Mouse (Mus musculus): ENCODE data around the gene Fzd4. TPM values are rescaled to one million over a fixed set of nuclear protein-coding genes. Genes with fewer than 3 reads are reported as not detected.

The Fzd4 gene
- polyA plus RNA-seq, 1 experiment from 2014 or later = 1.7 TPM

- no peaks in the 10 kb centered on the region for H3K9me3 ChIP-seq (replicated peaks; ENCODE audit: control insufficient read depth, low read length, poor library complexity, severe bottlenecking)
- no peak overlapping the region for H3K9ac ChIP-seq (ENCODE audit: low read depth, low read length)
- H3K36me3 ChIP-seq (ENCODE audit: control insufficient read depth, insufficient read depth, low read length) = no peaks in the 10 kb centered on the region
- H3K27me3 ChIP-seq (ENCODE audit: control insufficient read depth, insufficient read depth, low read depth, low read length) = no peaks in the 10 kb centered on the region
- no peak overlapping the region for H3K4me3 ChIP-seq (ENCODE audit: low read depth, low read length)
- H3K27ac ChIP-seq (ENCODE audit: low read length) = no peak overlapping the region
- ATAC-seq = no peak
- 55% methylated on average over 3 of the region's 3 CpGs for WGBS
- no peak overlapping the region for H3K4me2 ChIP-seq (ENCODE audit: low read length)
- no peaks in the 10 kb centered on the region for H3K4me1 ChIP-seq (ENCODE audit: control insufficient read depth, insufficient read depth, low read length)
Observed at GRCm38 (mm10) chr7:89418917-89419679, 14.9 kb downstream of the Fzd4 start.

DNA sequence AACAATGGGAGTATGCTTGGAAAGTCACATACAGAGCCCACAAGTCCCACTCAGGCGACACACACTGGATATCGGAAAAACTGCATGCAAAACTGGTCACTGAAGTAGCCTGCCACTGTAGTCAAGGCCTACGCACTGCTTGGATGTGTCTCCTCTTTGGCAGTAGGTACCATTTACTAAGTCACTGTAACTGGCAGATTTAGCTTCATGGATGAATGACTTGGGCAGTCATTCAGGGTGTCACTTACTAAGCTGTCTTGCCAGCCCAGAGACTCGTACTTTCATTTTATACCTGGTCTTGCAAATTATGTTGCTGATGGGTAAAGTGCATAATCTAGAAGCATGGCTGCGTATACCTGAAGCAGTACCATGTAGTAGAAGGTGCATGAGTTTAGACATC lies 17.1 kb downstream of the Fzd4 start:
- Histone ChIP-seq H3K27me3 (ENCODE audit: control insufficient read depth, insufficient read depth, low read depth, low read length) (no peaks in the 10 kb centered on the region; the same call in 1 of the 2 replicates), H3K9ac (ENCODE audit: low read depth, low read length) (no peak overlapping the region), H3K27ac (ENCODE audit: low read length) (no peak overlapping the region), H3K4me1 (ENCODE audit: control insufficient read depth, insufficient read depth, low read length) (no peaks in the 10 kb centered on the region), H3K4me3 (ENCODE audit: low read depth, low read length) (no peak overlapping the region), H3K4me2 (ENCODE audit: low read length) (no peak overlapping the region), H3K9me3 (replicated peaks; ENCODE audit: control insufficient read depth, low read length, poor library complexity, severe bottlenecking) (no peaks in the 10 kb centered on the region), H3K36me3 (ENCODE audit: control insufficient read depth, insufficient read depth, low read length) (no peaks in the 10 kb centered on the region)
- WGBS = 93% methylated on average over 5 of the region's 5 CpGs
- ATAC-seq = no peak

GRCm38 (mm10) chr7:89422650-89423049 lies 18.5 kb downstream of the Fzd4 start:
- 53% methylated on average over 8 of the region's 8 CpGs for WGBS
- Histone ChIP-seq H3K27me3 (ENCODE audit: control insufficient read depth, insufficient read depth, low read depth, low read length) (no peaks in the 10 kb centered on the region; the same call in 1 of the 2 replicates), H3K36me3 (ENCODE audit: control insufficient read depth, insufficient read depth, low read length) (no peaks in the 10 kb centered on the region), H3K4me3 (ENCODE audit: low read depth, low read length) (no peak overlapping the region), H3K9me3 (replicated peaks; ENCODE audit: control insufficient read depth, low read length, poor library complexity, severe bottlenecking) (no peaks in the 10 kb centered on the region), H3K4me2 (ENCODE audit: low read length) (no peak overlapping the region), H3K4me1 (ENCODE audit: control insufficient read depth, insufficient read depth, low read length) (no peaks in the 10 kb centered on the region), H3K9ac (ENCODE audit: low read depth, low read length) (no peak overlapping the region), H3K27ac (ENCODE audit: low read length) (no peak overlapping the region)
- no peak for ATAC-seq

DNA sequence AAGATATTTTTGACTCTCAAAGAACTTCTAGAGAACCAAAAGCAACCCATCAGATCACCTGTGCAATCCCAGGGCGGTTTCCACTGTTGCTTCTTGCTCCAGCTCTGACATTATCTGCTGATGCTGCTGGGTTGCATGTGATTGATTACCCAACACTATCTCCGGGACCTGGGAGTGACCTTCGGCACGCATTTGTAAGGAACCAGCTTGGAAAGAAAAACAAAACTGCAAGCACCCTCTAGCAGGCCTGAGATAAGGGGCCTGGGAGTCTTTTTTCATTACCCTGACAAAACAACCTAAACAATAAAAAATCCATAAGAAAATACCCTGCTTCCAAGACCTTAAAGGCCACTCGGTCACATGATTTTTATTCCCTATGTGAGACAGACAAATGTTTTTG lies 19.0 kb downstream of the Fzd4 start:
- Histone ChIP-seq H3K27ac (ENCODE audit: low read length) (no peak overlapping the region), H3K9ac (ENCODE audit: low read depth, low read length) (no peak overlapping the region), H3K4me2 (ENCODE audit: low read length) (no peak overlapping the region), H3K27me3 (ENCODE audit: control insufficient read depth, insufficient read depth, low read depth, low read length) (no peaks in the 10 kb centered on the region; the same call in 1 of the 2 replicates), H3K36me3 (ENCODE audit: control insufficient read depth, insufficient read depth, low read length) (no peaks in the 10 kb centered on the region), H3K4me3 (ENCODE audit: low read depth, low read length) (no peak overlapping the region), H3K9me3 (replicated peaks; ENCODE audit: control insufficient read depth, low read length, poor library complexity, severe bottlenecking) (no peaks in the 10 kb centered on the region), H3K4me1 (ENCODE audit: control insufficient read depth, insufficient read depth, low read length) (no peaks in the 10 kb centered on the region)
- 50% methylated on average over 5 of the region's 5 CpGs for WGBS
- ATAC-seq = no peak

- Histone ChIP-seq H3K9me3 (replicated peaks; ENCODE audit: control insufficient read depth, low read length, poor library complexity, severe bottlenecking) (no peaks in the 10 kb centered on the region), H3K4me1 (ENCODE audit: control insufficient read depth, insufficient read depth, low read length) (no peaks in the 10 kb centered on the region), H3K36me3 (ENCODE audit: control insufficient read depth, insufficient read depth, low read length) (no peaks in the 10 kb centered on the region), H3K9ac (ENCODE audit: low read depth, low read length) (no peak overlapping the region), H3K27me3 (ENCODE audit: control insufficient read depth, insufficient read depth, low read depth, low read length) (no peaks in the 10 kb centered on the region; the same call in 1 of the 2 replicates), H3K4me3 (ENCODE audit: low read depth, low read length) (no peak overlapping the region), H3K4me2 (ENCODE audit: low read length) (no peak overlapping the region), H3K27ac (ENCODE audit: low read length) (no peak overlapping the region)
- WGBS = 70% methylated on average over 8 of the region's 8 CpGs
- ATAC-seq = no peak
Observed at GRCm38 (mm10) chr7:89423688-89424255, 19.6 kb downstream of the Fzd4 start.

DNA sequence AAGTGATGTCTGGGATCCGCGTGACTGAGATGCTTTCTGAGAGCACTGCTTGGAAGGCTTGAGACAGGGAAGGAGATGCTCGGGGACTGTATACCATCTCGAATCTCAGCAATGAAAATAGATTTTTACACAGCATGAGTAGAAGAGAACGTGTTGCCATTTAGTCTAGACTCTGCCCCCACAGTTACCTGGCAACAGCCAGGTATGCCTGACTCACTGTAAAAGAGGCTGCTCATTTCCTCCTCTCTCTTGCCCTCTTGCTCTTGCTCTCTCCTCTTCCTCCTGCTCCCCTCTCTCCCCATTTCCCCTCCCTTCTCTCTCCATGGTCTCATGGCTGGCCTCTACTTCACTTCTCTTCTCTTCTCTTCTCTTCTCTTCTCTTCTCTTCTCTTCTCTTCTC lies 20.5 kb downstream of the Fzd4 start:
- WGBS = 81% methylated on average over 5 of the region's 5 CpGs
- no peak overlapping the region for H3K4me3 ChIP-seq (ENCODE audit: low read depth, low read length)

GRCm38 (mm10) chr7:89425803-89426725 lies 21.9 kb downstream of the Fzd4 start:
- no peaks in the 10 kb centered on the region for H3K4me1 ChIP-seq (ENCODE audit: control insufficient read depth, insufficient read depth, low read length)
- no peaks in the 10 kb centered on the region for H3K9me3 ChIP-seq (replicated peaks; ENCODE audit: control insufficient read depth, low read length, poor library complexity, severe bottlenecking)
- H3K36me3 ChIP-seq (ENCODE audit: control insufficient read depth, insufficient read depth, low read length) = no peaks in the 10 kb centered on the region
- H3K4me3 ChIP-seq (ENCODE audit: low read depth, low read length) = no peak overlapping the region
- WGBS = 78% methylated on average over 11 of the region's 11 CpGs
- H3K9ac ChIP-seq (ENCODE audit: low read depth, low read length) = no peak overlapping the region
- H3K27ac ChIP-seq (ENCODE audit: low read length) = no peak overlapping the region
- no peak overlapping the region for H3K4me2 ChIP-seq (ENCODE audit: low read length)
- H3K27me3 ChIP-seq (ENCODE audit: control insufficient read depth, insufficient read depth, low read depth, low read length) = no peaks in the 10 kb centered on the region; the same call in 1 of the 2 replicates
- no peak for ATAC-seq

More for the DNA sequence above, 20.5 kb downstream of the Fzd4 start:
- Histone ChIP-seq H3K4me2 (ENCODE audit: low read length) (no peak overlapping the region), H3K27me3 (ENCODE audit: control insufficient read depth, insufficient read depth, low read depth, low read length) (no peaks in the 10 kb centered on the region; the same call in 1 of the 2 replicates), H3K9me3 (replicated peaks; ENCODE audit: control insufficient read depth, low read length, poor library complexity, severe bottlenecking) (no peaks in the 10 kb centered on the region), H3K36me3 (ENCODE audit: control insufficient read depth, insufficient read depth, low read length) (no peaks in the 10 kb centered on the region), H3K4me1 (ENCODE audit: control insufficient read depth, insufficient read depth, low read length) (no peaks in the 10 kb centered on the region), H3K9ac (ENCODE audit: low read depth, low read length) (no peak overlapping the region), H3K27ac (ENCODE audit: low read length) (no peak overlapping the region)
- ATAC-seq = no peak

DNA sequence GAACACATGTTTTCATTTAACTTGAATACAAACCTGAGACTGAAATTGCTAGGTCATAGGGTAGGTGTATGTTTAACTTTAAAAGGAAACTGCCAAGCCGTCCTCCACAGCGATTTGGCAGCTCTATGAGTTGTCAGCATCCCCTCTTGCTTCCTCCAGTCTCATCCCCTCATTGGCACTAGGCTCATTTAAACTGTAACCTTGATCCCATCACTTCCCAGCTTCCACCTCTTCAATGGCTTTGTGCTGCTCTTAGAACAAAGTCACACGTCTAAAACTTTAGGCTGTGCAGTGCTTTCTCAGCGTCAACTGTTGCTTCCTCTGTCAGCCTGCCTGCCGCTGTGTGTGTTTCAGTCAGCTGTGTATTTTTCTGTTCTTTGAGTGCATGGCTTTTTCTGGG lies 22.9 kb downstream of the Fzd4 start:
- no peak overlapping the region for H3K4me2 ChIP-seq (ENCODE audit: low read length)
- H3K9ac ChIP-seq (ENCODE audit: low read depth, low read length) = no peak overlapping the region
- H3K4me1 ChIP-seq (ENCODE audit: control insufficient read depth, insufficient read depth, low read length) = no peaks in the 10 kb centered on the region
- no peaks in the 10 kb centered on the region for H3K36me3 ChIP-seq (ENCODE audit: control insufficient read depth, insufficient read depth, low read length)
- WGBS = 53% methylated on average over 5 of the region's 5 CpGs
- no peak overlapping the region for H3K4me3 ChIP-seq (ENCODE audit: low read depth, low read length)
- H3K27ac ChIP-seq (ENCODE audit: low read length) = no peak overlapping the region
- no peaks in the 10 kb centered on the region; the same call in 1 of the 2 replicates for H3K27me3 ChIP-seq (ENCODE audit: control insufficient read depth, insufficient read depth, low read depth, low read length)
- H3K9me3 ChIP-seq (replicated peaks; ENCODE audit: control insufficient read depth, low read length, poor library complexity, severe bottlenecking) = no peaks in the 10 kb centered on the region
- no peak for ATAC-seq

Measured in midbrain, embryonic 16.5 days (tissue).